Comparison of ENCODE assay signal across 8 mouse cellular contexts in the genomic region with DNA sequence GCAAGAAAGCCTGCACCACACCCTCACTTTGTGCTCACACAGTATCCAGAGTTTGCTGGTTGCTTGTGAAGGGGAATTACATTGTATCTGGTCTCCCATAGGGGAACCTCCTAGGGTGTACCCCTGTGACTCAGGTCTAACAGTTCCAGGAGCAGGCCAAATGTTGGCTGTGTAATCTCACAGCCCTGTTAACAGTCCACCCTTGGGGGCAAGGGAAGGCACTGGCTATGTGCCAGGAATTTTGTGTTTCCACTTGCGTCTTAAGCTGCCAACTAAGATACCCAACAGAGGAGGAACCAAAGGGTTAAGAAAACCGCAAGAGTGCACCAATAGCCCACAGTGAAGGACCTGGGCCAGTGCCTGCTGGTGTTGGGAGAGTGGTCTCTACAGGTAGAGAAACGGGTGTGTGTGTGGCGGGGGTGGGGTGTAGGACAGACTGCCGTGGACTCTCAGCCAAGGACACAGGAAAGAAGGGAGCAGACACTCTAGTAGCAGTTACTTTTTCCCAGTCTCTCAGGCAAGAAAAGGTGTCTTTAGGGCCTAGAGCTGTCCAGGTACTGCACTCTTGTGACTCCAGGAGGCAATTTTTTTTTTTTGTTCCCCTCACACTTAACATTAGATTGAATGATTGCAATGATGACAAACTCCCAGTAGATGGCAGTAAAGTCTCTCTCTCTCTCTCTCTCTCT. TPM values are rescaled to one million over a fixed set of nuclear protein-coding genes. Genes with fewer than 3 reads are reported as not detected.
DNase-seq lines count a peak whose midpoint lies in the region; ATAC-seq and TF ChIP-seq lines count a peak whose summit lies in the region.

No protein-coding gene starts in this region.

- no peaks in the 10 kb centered on the region for H3K9me3 ChIP-seq in neural tube, embryonic 14.5 days (ENCODE audit: control insufficient read depth, low read length)
- H3K9me3 ChIP-seq in neural tube, embryonic 15.5 days (replicated peaks) = no peaks in the 10 kb centered on the region

- H3K27me3 ChIP-seq in neural tube, embryonic 14.5 days (ENCODE audit: control insufficient read depth, insufficient read depth, low read length) = no peaks in the 10 kb centered on the region
- H3K27me3 ChIP-seq in neural tube, embryonic 15.5 days (replicated peaks) = no peaks in the 10 kb centered on the region

- intact Hi-C loops in gastrocnemius, adult 2 months (cut with DNase I) = loop anchor here (2.0 kb wide), 1 partner anchor 53 kb away; no protein-coding TSS in a partner anchor
- intact Hi-C loops in heart, postnatal 10 days (cut with DNase I) = loop anchor here (1.0 kb wide), 1 partner anchor 53 kb away; no protein-coding TSS in a partner anchor

- TF ChIP-seq CTCF in gastrocnemius, adult 2 months (IDR thresholded peaks at IDR 0.05) = peak; percentile 42; the same call in 1 of the 2 replicates

- no peak overlapping the region for H3K4me2 ChIP-seq in neural tube, embryonic 14.5 days (ENCODE audit: low read depth, low read length)
- H3K4me2 ChIP-seq in neural tube, embryonic 15.5 days = no peak overlapping the region

- peak; percentile 35 for ATAC-seq in neural tube, embryonic 14.5 days (ENCODE audit: low read depth)
- ATAC-seq in neural tube, embryonic 15.5 days (ENCODE audit: low FRiP score) = no peak
- no peak for ATAC-seq in monocyte, adult 5-6 weeks (replicated peaks; ENCODE audit: insufficient number of reproducible peaks, low FRiP score, low TSS enrichment, poor library complexity, severe bottlenecking)

- WGBS in neural tube, embryonic 14.5 days = 53% methylated on average over 5 of the region's 5 CpGs
- WGBS in neural tube, embryonic 15.5 days = 63% methylated on average over 5 of the region's 5 CpGs

- no peaks in the 10 kb centered on the region for H3K36me3 ChIP-seq in neural tube, embryonic 14.5 days (ENCODE audit: control insufficient read depth, insufficient read depth, low read length)
- no peaks in the 10 kb centered on the region for H3K36me3 ChIP-seq in neural tube, embryonic 15.5 days

- H3K4me3 ChIP-seq in gastrocnemius, adult 2 months = no peak overlapping the region
- H3K4me3 ChIP-seq in neural tube, embryonic 14.5 days (ENCODE audit: low read depth, low read length) = no peak overlapping the region
- H3K4me3 ChIP-seq in neural tube, embryonic 15.5 days (replicated peaks) = no peak overlapping the region

- no peak for DNase-seq in gastrocnemius, adult 2 months
- no peak for DNase-seq in gastrocnemius, postnatal 4 days (ENCODE audit: low spot score in 2 of 2)
- peak; percentile 31 to 44 for DNase-seq in heart, postnatal 10 days
- no peak for DNase-seq in right cerebral cortex, postnatal 14 days
- DNase-seq in kidney, postnatal 14 days = no peak

- peaks cover 3% of the 10 kb centered on the region; the same call in 1 of the 2 replicates for H3K4me1 ChIP-seq in neural tube, embryonic 14.5 days (ENCODE audit: control insufficient read depth, insufficient read depth, low read length)
- H3K4me1 ChIP-seq in neural tube, embryonic 15.5 days = peaks cover 16% of the 10 kb centered on the region

- peak overlapping the region; percentile 83 for H3K27ac ChIP-seq in gastrocnemius, adult 2 months
- no peak overlapping the region for H3K27ac ChIP-seq in neural tube, embryonic 14.5 days (ENCODE audit: low read depth, low read length)
- no peak overlapping the region for H3K27ac ChIP-seq in neural tube, embryonic 15.5 days (replicated peaks)

- H3K9ac ChIP-seq in neural tube, embryonic 14.5 days (replicated peaks; ENCODE audit: low read depth, low read length) = no peak overlapping the region
- H3K9ac ChIP-seq in neural tube, embryonic 15.5 days (replicated peaks) = no peak overlapping the region

RNA-seq across cellular contexts. Expression of gene Zdhhc22, which starts 10.1 kb away (rescaled TPM):
- not detected for total RNA-seq in gastrocnemius, adult 2 months (2021)
- not detected for total RNA-seq in gastrocnemius, postnatal 4 days (2021)
- 10.3 and 20.5 TPM in 2 replicates for polyA plus RNA-seq in neural tube, embryonic 14.5 days (2014; fragmentation: Nextera tagmentation; extraction: Ambion mirVana)
- 18.2 and 19.4 TPM in 2 replicates for polyA plus RNA-seq in neural tube, embryonic 15.5 days (2015; fragmentation: Nextera tagmentation; extraction: Ambion mirVana)
- total RNA-seq in heart, postnatal 10 days (2021) = not detected
- 0.38 TPM in 1 of 3 replicates, not detected in the others for total RNA-seq in monocyte, adult 5-6 weeks (2017)

RNA-seq across cellular contexts. Expression of gene Tmem63c, which starts 20.8 kb away (rescaled TPM):
- total RNA-seq in gastrocnemius, adult 2 months (2021) = not detected
- under 1 TPM; 0.10 to 0.16 TPM for total RNA-seq in gastrocnemius, postnatal 4 days (2021)
- polyA plus RNA-seq in neural tube, embryonic 14.5 days (2014; fragmentation: Nextera tagmentation; extraction: Ambion mirVana) = 10.7 and 15.8 TPM in 2 replicates
- 10.8 and 12.3 TPM in 2 replicates for polyA plus RNA-seq in neural tube, embryonic 15.5 days (2015; fragmentation: Nextera tagmentation; extraction: Ambion mirVana)
- under 1 TPM; 0.17 to 0.25 TPM for total RNA-seq in heart, postnatal 10 days (2021)
- total RNA-seq in monocyte, adult 5-6 weeks (2017) = not detected in 3 replicates

RNA-seq across cellular contexts. Expression of gene Cipc, which starts 53.5 kb away (rescaled TPM):
- total RNA-seq in gastrocnemius, adult 2 months (2021) = 10 to 100 TPM; 32.2 to 33.8 TPM
- total RNA-seq in gastrocnemius, postnatal 4 days (2021) = 10 to 100 TPM; 21.5 to 31.1 TPM
- polyA plus RNA-seq in neural tube, embryonic 14.5 days (2014; fragmentation: Nextera tagmentation; extraction: Ambion mirVana) = 51.7 and 54.2 TPM in 2 replicates
- 37.2 and 40.8 TPM in 2 replicates for polyA plus RNA-seq in neural tube, embryonic 15.5 days (2015; fragmentation: Nextera tagmentation; extraction: Ambion mirVana)
- 10 to 100 TPM; 36.5 to 45.1 TPM for total RNA-seq in heart, postnatal 10 days (2021)
- 25.1 to 34.7 TPM (median 25.9 TPM) in 3 replicates for total RNA-seq in monocyte, adult 5-6 weeks (2017)

Comparison
In these comparisons a context has a peak if more than half of its experiments do, and no peak if none do; other contexts are left out.
1. DNase-seq: peak in heart, postnatal 10 days (2 of 2); none in gastrocnemius, adult 2 months (single experiment), gastrocnemius, postnatal 4 days (0 of 2), right cerebral cortex, postnatal 14 days (single experiment) and kidney, postnatal 14 days (single experiment).